Mouse (Mus musculus): ENCODE data around the gene Map2k1.
"Not testable (repeated sequence)": the region's sequence is repeated elsewhere in the genome, so short reads cannot be mapped to it uniquely, and the experiment has no call there.

The Map2k1 gene

GRCm38 (mm10) chr9:64199897-64200296 is 53.5 kb downstream of the Map2k1 start:
- DNase-seq: no peak

- not testable (repeated sequence) for DNase-seq
Measured at GRCm38 (mm10) chr9:64198763-64199418, 54.5 kb downstream of the Map2k1 start.

- DNase-seq: no peak
Measured at GRCm38 (mm10) chr9:64198068-64198762, 55.2 kb downstream of the Map2k1 start.

- no peak for DNase-seq
Measured at GRCm38 (mm10) chr9:64197524-64197923, 55.9 kb downstream of the Map2k1 start.

- no peak for DNase-seq
Measured at GRCm38 (mm10) chr9:64195554-64195953, 57.9 kb downstream of the Map2k1 start.

- no peak for DNase-seq
Measured at GRCm38 (mm10) chr9:64193879-64194278, 59.6 kb downstream of the Map2k1 start.

- no peak for DNase-seq
Measured at GRCm38 (mm10) chr9:64184166-64184840, 69.1 kb downstream of the Map2k1 start.

GRCm38 (mm10) chr9:64183295-64183694 is 70.1 kb downstream of the Map2k1 start:
- not testable (repeated sequence) for DNase-seq

GRCm38 (mm10) chr9:64178974-64179646 is 74.3 kb downstream of the Map2k1 start, which contains the start of gene Snapc5:
Gene Snapc5, plus strand, starts transcription at chr9:64179274.
- peak; percentile 81 for DNase-seq

- DNase-seq: no peak
Measured at GRCm38 (mm10) chr9:64178610-64178973, 74.8 kb downstream of the Map2k1 start.

- DNase-seq: no peak
Measured at GRCm38 (mm10) chr9:64175378-64175777, 78.1 kb downstream of the Map2k1 start.

GRCm38 (mm10) chr9:64174766-64175165 is 78.7 kb downstream of the Map2k1 start:
- DNase-seq: no peak

GRCm38 (mm10) chr9:64174341-64174740 is 79.1 kb downstream of the Map2k1 start:
- no peak for DNase-seq

- no peak for DNase-seq
Measured at GRCm38 (mm10) chr9:64173666-64174220, 79.7 kb downstream of the Map2k1 start.

- DNase-seq: peak; percentile 83
Measured at GRCm38 (mm10) chr9:64172816-64173665, 80.4 kb downstream of the Map2k1 start, which contains the start of the genes Zwilch and Rpl4. Gene Zwilch, minus strand, starts transcription at chr9:64173104. Gene Rpl4, plus strand, starts transcription at chr9:64173375.

- no peak for DNase-seq
Measured at GRCm38 (mm10) chr9:64172145-64172815, 81.2 kb downstream of the Map2k1 start.

GRCm38 (mm10) chr9:64169967-64170366 is 83.5 kb downstream of the Map2k1 start:
- not testable (repeated sequence) for DNase-seq

- DNase-seq: no peak
Measured at GRCm38 (mm10) chr9:64160471-64160870, 93.0 kb downstream of the Map2k1 start.

GRCm38 (mm10) chr9:64156641-64157040 is 96.8 kb downstream of the Map2k1 start:
- DNase-seq: no peak

- no peak for DNase-seq
Measured at GRCm38 (mm10) chr9:64139879-64140278, 113.6 kb downstream of the Map2k1 start.

- DNase-seq: peak; percentile 48
Measured at GRCm38 (mm10) chr9:64138896-64139295, 114.5 kb downstream of the Map2k1 start.

Measured in cerebellum, adult 8-10 months (tissue).